Mouse (Mus musculus) MEL (cell line): ENCODE measurements at regions not wholly inside any gene's neighbourhood (a gene's known extent, or its start where the extent isn't known, plus 50 kb on each side); places are given as distances from the start of the nearest gene placed in this dataset.

Source experiments
- DNase-seq: peaks from one replicate; pipeline ENCODE4 v3.0.0; 2011; ENCODE audit warnings: low read depth, low spot score
- H3K27ac ChIP-seq: 2 replicates; pipeline ENCODE4 v1.5.1; 2012; ENCODE audit warnings: low read depth, mild to moderate bottlenecking, control low read depth, low read length, moderate library complexity; ENCODE audit not compliant: control insufficient read depth
- H3K27me3 ChIP-seq, 2 experiments: fragments of 150-350 bp in 1 of 2; sonication (generic) in 1 of 2; 2 replicates each; pipeline ENCODE4 v1.6.1; 2012; ENCODE audit warnings: low read length in 2 of 2, mild to moderate bottlenecking in 2 of 2, improper control_type of control experiment in 1 of 2, moderate library complexity in 1 of 2; ENCODE audit not compliant: insufficient read depth in 2 of 2, control insufficient read depth in 1 of 2
- H3K36me3 ChIP-seq, 2 experiments: 2 replicates each; pipeline ENCODE4 v1.6.1; 2012 to 2014; ENCODE audit warnings: low read length in 2 of 2, improper control_type of control experiment in 1 of 2, inconsistent platforms in 1 of 2, mild to moderate bottlenecking in 1 of 2; ENCODE audit not compliant: insufficient read depth in 2 of 2, control insufficient read depth in 1 of 2
- H3K4me1 ChIP-seq, 2 experiments: fragments of 150-350 bp in 1 of 2; sonication (generic) in 1 of 2; 2 replicates each; pipeline ENCODE4 v1.6.1; 2012; ENCODE audit warnings: low read length in 2 of 2, improper control_type of control experiment in 1 of 2, mild to moderate bottlenecking in 1 of 2; ENCODE audit not compliant: insufficient read depth in 2 of 2, control insufficient read depth in 1 of 2
- H3K4me3 ChIP-seq, 2 experiments: fragments of 150-350 bp in 1 of 2; sonication (generic) in 1 of 2; 2 replicates each; pipeline ENCODE4 v1.5.1; 2012; ENCODE audit warnings: low read depth in 2 of 2, low read length in 2 of 2, mild to moderate bottlenecking in 2 of 2, moderate library complexity in 2 of 2, control low read depth in 1 of 2, improper control_type of control experiment in 1 of 2; ENCODE audit not compliant: control insufficient read depth in 1 of 2, insufficient read depth in 1 of 2
- H3K79me2 ChIP-seq: 2 replicates; pipeline ENCODE4 v1.6.1; 2012; ENCODE audit warnings: mild to moderate bottlenecking, low read length, moderate library complexity; ENCODE audit not compliant: control insufficient read depth, poor library complexity, insufficient read depth
- H3K9ac ChIP-seq: 2 replicates; pipeline ENCODE4 v1.6.1; 2012; ENCODE audit warnings: low read depth, mild to moderate bottlenecking, control low read depth, low read length, moderate library complexity; ENCODE audit not compliant: control insufficient read depth, poor library complexity, severe bottlenecking
- H3K9me3 ChIP-seq: fragments of 150-350 bp; sonication (generic); replicated peaks from 2 replicates; pipeline ENCODE4 v1.6.1; 2012; ENCODE audit warnings: mild to moderate bottlenecking, low read length, improper control_type of control experiment, moderate library complexity; ENCODE audit not compliant: insufficient read depth
- BHLHE40 ChIP-seq: IDR thresholded peaks from 2 replicates; pipeline ENCODE4 v1.6.1; 2012; ENCODE audit warnings: low read depth, mild to moderate bottlenecking, inconsistent platforms, low read length, improper control_type of control experiment, borderline replicate concordance
- CTCF ChIP-seq, 3 experiments: IDR thresholded peaks in 2 of 3; conservative IDR thresholded peaks in 1 of 3; 2 replicates each; pipeline ENCODE4 v1.5.1; 2011 to 2012; ENCODE audit warnings: low read length in 3 of 3, low read depth in 2 of 3, mild to moderate bottlenecking in 2 of 3, improper control_type of control experiment in 1 of 3, inconsistent platforms in 1 of 3, mixed read lengths in 1 of 3, moderate library complexity in 1 of 3; ENCODE audit not compliant: control insufficient read depth in 1 of 3, insufficient read depth in 1 of 3, poor library complexity in 1 of 3, severe bottlenecking in 1 of 3
- E2F4 ChIP-seq: IDR thresholded peaks from 2 replicates; pipeline ENCODE4 v1.6.1; 2011; ENCODE audit warnings: low read depth, low read length, improper control_type of control experiment, borderline replicate concordance
- ELF1 ChIP-seq: IDR thresholded peaks from 2 replicates; pipeline ENCODE4 v1.6.1; 2014; ENCODE audit warnings: low read depth, mild to moderate bottlenecking, inconsistent platforms, low read length, improper control_type of control experiment, moderate library complexity
- EP300 ChIP-seq, 2 experiments: IDR thresholded peaks; 2 replicates each; pipeline ENCODE4 v1.6.1; 2011; ENCODE audit warnings: improper control_type of control experiment in 2 of 2, low read length in 2 of 2, low read depth in 1 of 2, mild to moderate bottlenecking in 1 of 2
- ETS1 ChIP-seq: IDR thresholded peaks from 2 replicates; pipeline ENCODE4 v1.6.1; 2012; ENCODE audit warnings: low read depth, mild to moderate bottlenecking, inconsistent platforms, low read length, improper control_type of control experiment, moderate library complexity
- GABPA ChIP-seq: IDR thresholded peaks from 2 replicates; pipeline ENCODE4 v1.6.1; 2012; ENCODE audit warnings: low read depth, mild to moderate bottlenecking, inconsistent platforms, low read length, improper control_type of control experiment, moderate library complexity
- GATA1 ChIP-seq: IDR thresholded peaks from 2 replicates; pipeline ENCODE4 v1.6.1; 2011; ENCODE audit warnings: low read depth, low read length, improper control_type of control experiment
- KAT2A ChIP-seq: conservative IDR thresholded peaks from 2 replicates; pipeline ENCODE4 v1.6.1; 2012; ENCODE audit warnings: low read depth, low read length, improper control_type of control experiment, inconsistent platforms
- MAFK ChIP-seq: IDR thresholded peaks from 2 replicates; pipeline ENCODE4 v1.6.1; 2011; ENCODE audit warnings: low read depth, mild to moderate bottlenecking, low read length, improper control_type of control experiment, borderline replicate concordance
- MAX ChIP-seq: IDR thresholded peaks from 2 replicates; pipeline ENCODE4 v1.6.1; 2011; ENCODE audit warnings: low read length, improper control_type of control experiment
- MXI1 ChIP-seq: IDR thresholded peaks from 2 replicates; pipeline ENCODE4 v1.6.1; 2011; ENCODE audit warnings: mild to moderate bottlenecking, low read depth, low read length, improper control_type of control experiment
- MYB ChIP-seq: IDR thresholded peaks from 2 replicates; pipeline ENCODE4 v1.6.1; 2011; ENCODE audit warnings: mild to moderate bottlenecking, low read depth, low read length, improper control_type of control experiment
- MYC ChIP-seq: IDR thresholded peaks from 2 replicates; pipeline ENCODE4 v1.6.1; 2011; ENCODE audit warnings: low read depth, mild to moderate bottlenecking, low read length, improper control_type of control experiment, moderate library complexity
- POLR2AphosphoS2 ChIP-seq: IDR thresholded peaks from 2 replicates; pipeline ENCODE4 v1.6.1; 2011; ENCODE audit warnings: low read length, improper control_type of control experiment
- POLR2AphosphoS5 ChIP-seq: IDR thresholded peaks from 2 replicates; pipeline ENCODE4 v1.6.1; 2012; ENCODE audit warnings: low read depth, borderline replicate concordance, mild to moderate bottlenecking, inconsistent platforms, low read length, moderate library complexity, mixed read lengths
- RCOR1 ChIP-seq: IDR thresholded peaks from 2 replicates; pipeline ENCODE4 v1.6.1; 2012; ENCODE audit warnings: low read depth, mild to moderate bottlenecking, inconsistent platforms, low read length, improper control_type of control experiment
- SIN3A ChIP-seq: IDR thresholded peaks from 2 replicates; pipeline ENCODE4 v1.6.1; 2012; ENCODE audit warnings: low read length, improper control_type of control experiment, inconsistent platforms
- SMC3 ChIP-seq: IDR thresholded peaks from 2 replicates; pipeline ENCODE4 v1.6.1; 2011; ENCODE audit warnings: low read depth, low read length, improper control_type of control experiment
- TAL1 ChIP-seq: IDR thresholded peaks from 2 replicates; pipeline ENCODE4 v1.6.1; 2012; ENCODE audit warnings: mild to moderate bottlenecking, inconsistent platforms, low read length, moderate library complexity, mixed read lengths
- TBP ChIP-seq: IDR thresholded peaks from 2 replicates; pipeline ENCODE4 v1.8.0; 2011; ENCODE audit warnings: low read depth, low read length, improper control_type of control experiment
- TCF12 ChIP-seq: IDR thresholded peaks from 2 replicates; pipeline ENCODE4 v1.6.1; 2014; ENCODE audit warnings: low read depth, mild to moderate bottlenecking, inconsistent platforms, low read length, improper control_type of control experiment, moderate library complexity
- USF2 ChIP-seq, 2 experiments: IDR thresholded peaks; 2 replicates each; pipeline ENCODE4 v1.6.1; 2011 to 2012; ENCODE audit warnings: improper control_type of control experiment in 2 of 2, low read length in 2 of 2, borderline replicate concordance in 1 of 2, inconsistent platforms in 1 of 2, low read depth in 1 of 2, mild to moderate bottlenecking in 1 of 2; ENCODE audit not compliant: insufficient read depth in 1 of 2
- ZC3H11A ChIP-seq: IDR thresholded peaks from 2 replicates; pipeline ENCODE4 v1.6.1; 2012; ENCODE audit warnings: low read depth, mild to moderate bottlenecking, inconsistent platforms, low read length, improper control_type of control experiment
- ZKSCAN1 ChIP-seq: IDR thresholded peaks from 2 replicates; pipeline ENCODE4 v1.6.1; 2012; ENCODE audit warnings: low read depth, mild to moderate bottlenecking, inconsistent platforms, low read length, improper control_type of control experiment, moderate library complexity
- ZNF384 ChIP-seq: IDR thresholded peaks from 2 replicates; pipeline ENCODE4 v1.6.1; 2012; ENCODE audit warnings: low read depth, mild to moderate bottlenecking, inconsistent platforms, low read length, improper control_type of control experiment

DNA sequence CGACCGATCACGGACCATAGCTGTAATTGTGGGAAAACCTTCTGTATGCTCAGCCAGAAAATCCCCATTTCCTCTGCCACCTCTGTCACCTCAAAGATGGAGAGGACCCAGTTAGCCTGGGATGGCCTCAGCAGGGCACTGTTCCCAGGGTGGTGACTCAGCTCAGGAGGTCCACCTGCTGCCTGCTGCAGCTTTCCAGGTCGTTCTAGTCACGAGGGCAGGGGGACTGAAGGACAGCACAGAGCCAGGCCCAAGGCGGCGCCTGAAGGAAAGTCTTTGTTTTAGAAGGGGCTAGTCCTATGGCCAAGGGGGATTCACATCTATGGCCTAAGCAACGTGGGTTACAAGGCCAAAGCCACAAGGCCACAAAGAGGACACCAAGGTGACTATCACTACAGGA, 114.5 kb upstream of the Klf14 start:
- no peak overlapping the region for H3K9ac ChIP-seq
- H3K9me3 ChIP-seq = no peaks in the 10 kb centered on the region
- H3K79me2 ChIP-seq = no peaks in the 10 kb centered on the region
- H3K4me3 ChIP-seq = no peak overlapping the region
- H3K36me3 ChIP-seq = peaks cover 4 to 13% of the 10 kb centered on the region in 2 experiments; a peak in 3 of 4 replicates
- no peak for DNase-seq
- peaks cover 0 to 5% of the 10 kb centered on the region in 2 experiments; a peak in 3 of 4 replicates for H3K4me1 ChIP-seq
- H3K27ac ChIP-seq = no peak overlapping the region
- no peak for TF ChIP-seq SIN3A
- TF ChIP-seq MYB = no peak
- TF ChIP-seq ZNF384 = no peak
- no peak for TF ChIP-seq TBP
- TF ChIP-seq ZKSCAN1 = no peak
- no peak for TF ChIP-seq MAFK
- no peak for TF ChIP-seq MXI1
- no peak for TF ChIP-seq TCF12
- no peak for TF ChIP-seq POLR2AphosphoS5
- TF ChIP-seq MAX = no peak
- TF ChIP-seq ETS1 = no peak
- no peak for TF ChIP-seq POLR2AphosphoS2
- no peak for TF ChIP-seq EP300 (IDR thresholded peaks at IDR 0.05; ENCODE audit: low read depth in 1 of 2, low read length in 2 of 2)
- TF ChIP-seq RCOR1 = no peak
- no peak for TF ChIP-seq MYC
- no peak for TF ChIP-seq ZC3H11A
- TF ChIP-seq USF2 (IDR thresholded peaks at IDR 0.05; ENCODE audit: borderline replicate concordance in 1 of 2, insufficient read depth in 1 of 2, low read depth in 1 of 2, low read length in 2 of 2) = no peak
- no peak for TF ChIP-seq BHLHE40
- TF ChIP-seq, all 39 proteins: peak for 0
- H3K27me3 ChIP-seq = no peaks in the 10 kb centered on the region

DNA sequence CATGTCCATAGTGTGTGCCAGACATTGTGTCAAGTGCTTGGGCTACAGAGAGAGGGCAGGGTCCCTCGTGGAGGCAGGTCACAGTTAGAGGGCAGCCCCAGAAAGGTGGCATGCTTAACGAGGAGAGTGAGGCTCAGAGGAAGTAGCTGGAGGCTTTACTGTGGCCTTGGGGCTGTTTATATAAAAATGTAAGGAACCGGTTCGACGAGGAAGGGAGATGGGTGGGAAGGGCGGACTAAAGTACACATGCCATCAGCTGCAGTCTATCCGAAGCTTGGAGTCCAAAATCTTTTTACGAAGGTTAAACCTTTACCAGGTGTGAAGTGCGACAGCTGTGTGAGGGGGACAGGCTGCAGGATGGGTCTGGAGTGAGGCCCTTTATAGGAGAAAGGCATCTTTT, 115.5 kb upstream of the Klf14 start:
- no peak for DNase-seq
- H3K9me3 ChIP-seq = no peaks in the 10 kb centered on the region
- no peak for TF ChIP-seq MAFK
- no peak for TF ChIP-seq KAT2A
- no peak for TF ChIP-seq GABPA
- TF ChIP-seq MYC = no peak
- no peak for TF ChIP-seq USF2 (IDR thresholded peaks at IDR 0.05; ENCODE audit: borderline replicate concordance in 1 of 2, insufficient read depth in 1 of 2, low read depth in 1 of 2, low read length in 2 of 2)
- TF ChIP-seq POLR2AphosphoS2 = no peak
- TF ChIP-seq TAL1 = no peak
- TF ChIP-seq ETS1 = no peak
- TF ChIP-seq GATA1 = no peak
- no peak for TF ChIP-seq E2F4
- TF ChIP-seq MXI1 = no peak
- TF ChIP-seq TBP = no peak
- TF ChIP-seq MYB = no peak
- no peak for TF ChIP-seq ELF1
- no peak for TF ChIP-seq SMC3
- TF ChIP-seq CTCF (IDR thresholded peaks at IDR 0.05 in 2 of 3, conservative IDR thresholded peaks at IDR 0.05 in 1 of 3; ENCODE audit: control insufficient read depth in 1 of 3, insufficient read depth in 1 of 3, low read depth in 2 of 3, low read length in 3 of 3, poor library complexity in 1 of 3, severe bottlenecking in 1 of 3) = no peak
- TF ChIP-seq, all 39 proteins: peak for 0
- Histone ChIP-seq H3K9ac (no peak overlapping the region), H3K4me1 (peaks cover 8 to 14% of the 10 kb centered on the region in 2 experiments), H3K79me2 (no peaks in the 10 kb centered on the region), H3K27me3 (no peaks in the 10 kb centered on the region), H3K27ac (no peak overlapping the region), H3K36me3 (peaks cover 11 to 14% of the 10 kb centered on the region in 2 experiments; a peak in 3 of 4 replicates), H3K4me3 (no peak overlapping the region)
